21 mouse cellular contexts compared by ENCODE assay signal in genomic region chr19:55588948-55589896, GRCm38 (mm10).
A peak's percentile ranks its signal among the peaks of the same experiment; 100 is the strongest.
DNase-seq lines count a peak whose midpoint lies in the region; ATAC-seq lines count a peak whose summit lies in the region.
"Had no signal": no experiment of that assay in that cellular context is flagged by ENCODE, and none has a peak within 500 bp of the region (broad histone marks: within the 10 kb centered on the region; RNA-seq: fewer than 3 reads in every experiment).

No protein-coding gene starts in this region.

- no peak overlapping the region for H3K4me3 ChIP-seq in hindbrain, embryonic 14.5 days (replicated peaks; ENCODE audit: low read length)
- no peak overlapping the region for H3K4me3 ChIP-seq in hindbrain, embryonic 13.5 days
- no peak overlapping the region for H3K4me3 ChIP-seq in limb, embryonic 10.5 days
- H3K4me3 ChIP-seq in kidney, embryonic 16.5 days (ENCODE audit: low read length): no peak overlapping the region
- H3K4me3 ChIP-seq: embryonic facial prominence, embryonic 13.5 days; gastrocnemius, adult 2 months; liver, embryonic 15.5 days; neural tube, embryonic 13.5 days had no signal

- 32% methylated on average over 16 of the region's 16 CpGs for WGBS in hindbrain, embryonic 14.5 days
- WGBS in hindbrain, embryonic 13.5 days: 30% methylated on average over 16 of the region's 16 CpGs
- 30% methylated on average over 16 of the region's 16 CpGs for WGBS in limb, embryonic 10.5 days
- 42% methylated on average over 16 of the region's 16 CpGs for WGBS in kidney, embryonic 16.5 days

- H3K36me3 ChIP-seq in hindbrain, embryonic 14.5 days (replicated peaks; ENCODE audit: control insufficient read depth, insufficient read depth): no peaks in the 10 kb centered on the region
- H3K36me3 ChIP-seq in hindbrain, embryonic 13.5 days: no peaks in the 10 kb centered on the region
- no peaks in the 10 kb centered on the region for H3K36me3 ChIP-seq in limb, embryonic 10.5 days
- no peaks in the 10 kb centered on the region for H3K36me3 ChIP-seq in kidney, embryonic 16.5 days (ENCODE audit: insufficient read depth, low read length)
- H3K36me3 ChIP-seq: embryonic facial prominence, embryonic 13.5 days; liver, embryonic 15.5 days; neural tube, embryonic 13.5 days had no signal

- H3K27me3 ChIP-seq in hindbrain, embryonic 14.5 days (ENCODE audit: control insufficient read depth, insufficient read depth, low read length): peaks cover 22% of the 10 kb centered on the region
- peaks cover 72% of the 10 kb centered on the region for H3K27me3 ChIP-seq in hindbrain, embryonic 13.5 days
- H3K27me3 ChIP-seq in limb, embryonic 10.5 days (ENCODE audit: low read depth, poor library complexity, severe bottlenecking): peaks cover 12% of the 10 kb centered on the region; the same call in 1 of the 2 replicates
- H3K27me3 ChIP-seq in kidney, embryonic 16.5 days (ENCODE audit: insufficient read depth, low read length): no peaks in the 10 kb centered on the region
- H3K27me3 ChIP-seq: liver, embryonic 15.5 days had no signal

- H3K27ac ChIP-seq in hindbrain, embryonic 14.5 days: no peak overlapping the region
- no peak overlapping the region for H3K27ac ChIP-seq in hindbrain, embryonic 13.5 days
- peak overlapping the region; percentile 69 for H3K27ac ChIP-seq in limb, embryonic 10.5 days
- no peak overlapping the region for H3K27ac ChIP-seq in kidney, embryonic 16.5 days (ENCODE audit: low read length)
- H3K27ac ChIP-seq: embryonic facial prominence, embryonic 13.5 days; gastrocnemius, adult 2 months; liver, embryonic 15.5 days; neural tube, embryonic 13.5 days had no signal

- H3K9me3 ChIP-seq in hindbrain, embryonic 14.5 days (ENCODE audit: control insufficient read depth, low read length): no peaks in the 10 kb centered on the region
- no peaks in the 10 kb centered on the region for H3K9me3 ChIP-seq in hindbrain, embryonic 13.5 days
- H3K9me3 ChIP-seq in limb, embryonic 10.5 days (replicated peaks): no peaks in the 10 kb centered on the region
- H3K9me3 ChIP-seq in kidney, embryonic 16.5 days (ENCODE audit: low read length): no peaks in the 10 kb centered on the region
- H3K9me3 ChIP-seq: embryonic facial prominence, embryonic 13.5 days; liver, embryonic 15.5 days; neural tube, embryonic 13.5 days had no signal

- H3K9ac ChIP-seq in hindbrain, embryonic 14.5 days: no peak overlapping the region
- H3K9ac ChIP-seq in hindbrain, embryonic 13.5 days: no peak overlapping the region
- H3K9ac ChIP-seq in kidney, embryonic 16.5 days (replicated peaks; ENCODE audit: low read length): no peak overlapping the region
- H3K9ac ChIP-seq: embryonic facial prominence, embryonic 13.5 days; liver, embryonic 15.5 days; neural tube, embryonic 13.5 days had no signal

- peak; percentile 51; the same call in 1 of the 2 replicates for ATAC-seq in hindbrain, embryonic 14.5 days (ENCODE audit: low FRiP score)
- no peak for ATAC-seq in hindbrain, embryonic 13.5 days (ENCODE audit: low FRiP score)
- no peak for ATAC-seq in kidney, embryonic 16.5 days (ENCODE audit: low FRiP score, low TSS enrichment)
- ATAC-seq: CD4-positive, CD25-positive, alpha-beta regulatory T cell, adult 4 months; lung, postnatal 0 days had no signal

- peak; percentile 48 to 53 for DNase-seq in cerebellum, postnatal 10 days
- no peak for DNase-seq in cerebellum, adult 11-12 months
- no peak for DNase-seq in hindbrain, embryonic 14.5 days (ENCODE audit: low spot score)
- peak; percentile 36 for DNase-seq in Muller cell, postnatal 12 days (ENCODE audit: inconsistent ontology term)
- no peak for DNase-seq in limb, embryonic 10.5 days (ENCODE audit: low spot score)
- no peak for DNase-seq in frontal cortex, postnatal 10 days (ENCODE audit: low spot score in 2 of 2)
- DNase-seq: cerebellum, adult 9-11 months; gastrocnemius, adult 2 months; heart, adult 11 months; kidney, adult 18-20 months; kidney, postnatal 14 days; layer of hippocampus, adult 9-11 months; right cerebral cortex, postnatal 4 days; thymus, postnatal 14 days had no signal

- peaks cover 17% of the 10 kb centered on the region for H3K4me1 ChIP-seq in hindbrain, embryonic 14.5 days (replicated peaks; ENCODE audit: control insufficient read depth, insufficient read depth, low read length)
- H3K4me1 ChIP-seq in hindbrain, embryonic 13.5 days (replicated peaks): peaks cover 31% of the 10 kb centered on the region
- H3K4me1 ChIP-seq in limb, embryonic 10.5 days: peaks cover 81% of the 10 kb centered on the region
- peaks cover 21% of the 10 kb centered on the region for H3K4me1 ChIP-seq in kidney, embryonic 16.5 days (ENCODE audit: insufficient read depth, low read length)

- H3K4me2 ChIP-seq in hindbrain, embryonic 14.5 days (replicated peaks): no peak overlapping the region
- no peak overlapping the region for H3K4me2 ChIP-seq in hindbrain, embryonic 13.5 days
- no peak overlapping the region for H3K4me2 ChIP-seq in kidney, embryonic 16.5 days (replicated peaks; ENCODE audit: low read depth, low read length)
- H3K4me2 ChIP-seq: embryonic facial prominence, embryonic 13.5 days; liver, embryonic 15.5 days; neural tube, embryonic 13.5 days had no signal

Comparison
In these comparisons a context has a peak if more than half of its experiments do, and no peak if none do; other contexts are left out.
1. DNase-seq: peak in cerebellum, postnatal 10 days (2 of 2) and Muller cell, postnatal 12 days (single experiment); none in cerebellum, adult 11-12 months (single experiment), hindbrain, embryonic 14.5 days (single experiment), limb, embryonic 10.5 days (single experiment) and frontal cortex, postnatal 10 days (0 of 2).